Mouse (Mus musculus) urinary bladder, adult 18-20 months (tissue): ENCODE results near the gene Slc29a3.
"Not testable (repeated sequence)": the region's sequence is repeated elsewhere in the genome, so short reads cannot be mapped to it uniquely, and the experiment has no call there.

Experiments used
- DNase-seq, 2 experiments: peaks; one replicate each; pipeline ENCODE4 v3.0.0; 2022; ENCODE audit warnings: low spot score in 2 of 2, mixed read lengths in 2 of 2

Slc29a3 gene

GRCm38 (mm10) chr10:60726896-60727295 lies 25.7 kb downstream of the Slc29a3 start:
- no peak for DNase-seq

- DNase-seq = no peak
Observed at GRCm38 (mm10) chr10:60724496-60724895, 28.1 kb downstream of the Slc29a3 start.

- DNase-seq = no peak
Observed at GRCm38 (mm10) chr10:60723345-60723744, 29.2 kb downstream of the Slc29a3 start.

- DNase-seq = no peak
Observed at GRCm38 (mm10) chr10:60721640-60722039, 31.0 kb downstream of the Slc29a3 start.

- no peak for DNase-seq
Observed at GRCm38 (mm10) chr10:60720461-60720860, 32.1 kb downstream of the Slc29a3 start.

GRCm38 (mm10) chr10:60718491-60718890 lies 34.1 kb downstream of the Slc29a3 start:
- DNase-seq = no peak

GRCm38 (mm10) chr10:60716449-60716848 lies 36.1 kb downstream of the Slc29a3 start:
- DNase-seq = no peak

- not testable (repeated sequence) for DNase-seq
Observed at GRCm38 (mm10) chr10:60712299-60712698, 40.3 kb downstream of the Slc29a3 start.

- DNase-seq = no peak
Observed at GRCm38 (mm10) chr10:60708837-60709236, 43.8 kb downstream of the Slc29a3 start.

GRCm38 (mm10) chr10:60706268-60706667 lies 46.3 kb downstream of the Slc29a3 start:
- DNase-seq = no peak

- DNase-seq = no peak
Observed at GRCm38 (mm10) chr10:60705134-60705533, 47.5 kb downstream of the Slc29a3 start.

- DNase-seq = no peak
Observed at GRCm38 (mm10) chr10:60697775-60698174, 54.8 kb downstream of the Slc29a3 start.

GRCm38 (mm10) chr10:60696975-60697374 lies 55.6 kb downstream of the Slc29a3 start:
- DNase-seq = peak in 1 of 2 experiments; percentile 71

GRCm38 (mm10) chr10:60696390-60696789 lies 56.2 kb downstream of the Slc29a3 start, which contains the start of gene Cdh23:
Gene Cdh23 (minus strand): TSS chr10:60696490.
- DNase-seq = no peak

- DNase-seq = no peak
Observed at GRCm38 (mm10) chr10:60691671-60692390, 60.8 kb downstream of the Slc29a3 start.

GRCm38 (mm10) chr10:60690960-60691359 lies 61.6 kb downstream of the Slc29a3 start:
- DNase-seq = no peak

GRCm38 (mm10) chr10:60689396-60689795 lies 63.2 kb downstream of the Slc29a3 start:
- no peak for DNase-seq

- DNase-seq = peak; percentile 11 to 50
Observed at GRCm38 (mm10) chr10:60687011-60687776, 65.4 kb downstream of the Slc29a3 start.

GRCm38 (mm10) chr10:60686641-60686975 lies 66.0 kb downstream of the Slc29a3 start:
- peak in 1 of 2 experiments; percentile 25 for DNase-seq

GRCm38 (mm10) chr10:60685764-60686640 lies 66.6 kb downstream of the Slc29a3 start:
- DNase-seq = no peak

- no peak for DNase-seq
Observed at GRCm38 (mm10) chr10:60678926-60679325, 73.7 kb downstream of the Slc29a3 start.

GRCm38 (mm10) chr10:60677319-60677718 lies 75.3 kb downstream of the Slc29a3 start:
- DNase-seq = no peak
